Mouse (Mus musculus) embryo, embryonic 10 days (tissue): Measurements from ENCODE around the gene Slc35e4.
"Not testable (repeated sequence)": the region's sequence is repeated elsewhere in the genome, so short reads cannot be mapped to it uniquely, and the experiment has no call there.

Source experiments
- DNase-seq: peaks from one replicate; pipeline ENCODE4 v3.0.0-alpha.2; 2015; ENCODE audit warnings: low spot score

The Slc35e4 gene

DNA sequence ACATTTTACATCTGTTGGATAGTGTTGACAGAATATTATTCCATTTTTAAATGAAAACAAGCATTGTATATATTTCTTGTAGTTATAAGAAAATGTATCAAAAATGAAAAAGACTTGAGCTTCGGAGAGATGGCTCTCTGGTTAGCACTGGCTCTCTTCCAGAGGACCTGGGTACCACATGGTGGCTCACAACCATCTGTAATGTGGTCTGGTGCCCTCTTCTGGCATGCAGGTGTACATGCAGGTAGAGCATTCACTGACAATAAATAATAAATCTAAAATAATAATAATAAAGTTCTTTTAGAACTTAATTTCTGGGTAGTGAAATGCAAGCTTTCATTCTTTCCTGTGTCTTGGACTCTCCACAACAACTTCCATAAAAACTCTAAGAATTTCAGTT, 4.3 kb upstream of the Slc35e4 start:
- DNase-seq = peak; percentile 32

DNA sequence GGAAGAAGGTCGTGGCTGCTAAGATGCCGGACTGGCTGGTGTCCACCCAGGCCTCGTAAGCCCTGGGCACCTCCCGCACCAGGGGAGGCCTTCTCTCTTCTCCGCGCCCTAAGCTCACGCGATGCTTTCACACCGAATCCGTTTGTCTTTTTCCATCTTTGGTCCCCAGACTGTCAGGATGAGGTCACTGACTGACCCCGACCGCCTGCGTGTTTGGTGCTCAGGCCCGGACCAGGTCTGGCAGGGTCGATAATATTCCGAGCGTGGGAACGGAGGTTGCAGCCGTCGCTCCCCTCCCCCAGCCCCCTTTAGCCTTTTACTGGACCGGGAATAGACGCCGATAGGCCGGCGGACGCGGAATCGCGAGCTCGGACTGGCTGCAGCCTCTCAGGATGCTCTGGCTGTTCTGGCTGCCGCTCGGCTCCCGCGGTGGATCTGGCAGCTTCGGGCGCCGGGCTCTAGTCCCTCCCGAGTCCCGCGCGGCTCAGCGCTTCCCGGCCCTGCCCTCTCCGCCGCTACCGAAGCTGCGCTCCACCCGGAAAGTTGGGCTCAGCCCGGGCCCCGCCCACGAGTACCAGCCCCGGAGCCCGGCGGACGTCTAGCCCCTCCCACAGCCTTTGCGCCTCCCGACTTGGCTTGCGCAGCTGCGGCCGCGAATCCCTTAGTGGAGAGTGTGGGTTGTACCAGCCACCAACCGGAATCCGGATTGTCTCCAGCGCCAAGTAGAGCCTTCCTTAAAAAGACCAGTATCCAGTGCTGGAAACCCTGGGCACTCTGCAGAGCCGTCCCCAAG, 952 bp downstream of the Slc35e4 start:
- DNase-seq = peak; percentile 89

DNA sequence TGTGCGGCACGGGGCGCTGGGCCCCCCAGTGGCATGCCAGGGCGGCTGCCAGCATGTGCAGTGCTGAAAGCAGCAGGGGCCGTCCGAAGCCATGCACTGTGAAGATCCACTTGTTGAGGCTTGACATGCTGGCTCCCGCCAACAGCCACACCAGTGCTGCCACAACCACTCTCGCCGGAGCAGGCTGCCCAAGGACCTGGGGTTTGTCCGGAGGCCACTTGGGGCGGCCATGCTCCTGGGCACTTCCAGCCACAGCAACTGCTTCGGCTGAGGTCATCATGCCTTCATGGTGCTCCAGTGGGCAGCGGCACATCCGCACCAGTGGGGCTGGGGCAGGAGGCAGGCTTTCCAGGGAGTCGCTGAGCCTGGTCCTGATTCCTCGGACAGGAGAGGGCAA, 1.6 kb downstream of the Slc35e4 start:
- DNase-seq = peak; percentile 30

DNA sequence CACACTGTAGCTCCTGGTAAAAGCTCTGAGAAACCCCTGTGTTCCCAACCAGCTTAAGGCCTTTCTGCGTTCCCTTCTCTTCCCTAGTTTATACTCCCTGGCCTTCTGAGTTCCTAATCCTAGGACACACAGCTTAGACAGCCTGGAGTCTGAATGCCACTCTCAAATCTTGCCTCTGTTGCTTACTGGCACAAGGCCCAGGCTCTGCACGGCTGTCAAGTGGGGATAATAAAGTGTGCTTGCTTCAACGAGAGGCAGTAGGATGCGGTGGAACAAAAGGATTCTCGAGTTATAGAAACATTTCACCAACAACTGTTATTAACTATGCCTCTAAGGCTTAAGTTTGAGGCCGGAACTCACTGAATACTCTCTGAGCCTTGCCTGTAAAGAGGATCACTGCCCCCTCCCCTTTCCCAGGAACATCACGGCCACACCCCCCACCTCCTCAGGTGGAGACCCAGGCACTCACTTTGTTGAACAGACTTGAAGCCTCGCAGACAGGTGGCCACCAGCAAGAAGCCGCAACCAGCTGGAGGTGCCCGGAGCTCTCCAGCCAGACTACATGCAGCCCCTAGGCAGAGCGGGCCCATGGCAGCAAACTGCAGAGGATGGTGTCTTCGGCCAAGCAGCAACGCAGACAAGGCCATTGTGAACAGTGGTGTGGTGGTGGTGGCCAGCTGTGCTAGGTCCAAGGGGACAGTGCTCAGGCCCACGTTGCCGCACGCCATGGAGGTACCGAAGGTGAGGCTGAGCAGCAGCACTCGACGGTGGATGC, 2.2 kb downstream of the Slc35e4 start:
- DNase-seq = no peak

DNA sequence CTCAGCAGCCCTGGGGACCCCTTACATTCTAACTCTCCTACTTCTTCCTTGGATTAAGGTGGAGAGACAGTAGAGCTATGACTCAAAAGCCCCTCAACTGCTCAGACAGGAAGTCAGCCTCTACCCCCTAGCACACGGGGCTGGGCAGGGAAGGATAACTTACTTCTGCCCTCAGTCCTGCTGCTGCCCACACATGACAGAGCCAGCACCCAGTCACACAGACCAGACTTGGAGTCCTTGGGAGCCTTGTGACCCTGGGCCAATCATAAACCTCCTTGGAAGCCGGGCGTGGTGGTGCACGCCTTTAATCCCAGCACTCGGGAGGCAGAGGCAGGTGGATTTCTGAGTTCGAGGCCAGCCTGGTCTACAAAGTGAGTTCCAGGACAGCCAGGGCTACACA, 3.0 kb downstream of the Slc35e4 start:
- DNase-seq = not testable (repeated sequence)

DNA sequence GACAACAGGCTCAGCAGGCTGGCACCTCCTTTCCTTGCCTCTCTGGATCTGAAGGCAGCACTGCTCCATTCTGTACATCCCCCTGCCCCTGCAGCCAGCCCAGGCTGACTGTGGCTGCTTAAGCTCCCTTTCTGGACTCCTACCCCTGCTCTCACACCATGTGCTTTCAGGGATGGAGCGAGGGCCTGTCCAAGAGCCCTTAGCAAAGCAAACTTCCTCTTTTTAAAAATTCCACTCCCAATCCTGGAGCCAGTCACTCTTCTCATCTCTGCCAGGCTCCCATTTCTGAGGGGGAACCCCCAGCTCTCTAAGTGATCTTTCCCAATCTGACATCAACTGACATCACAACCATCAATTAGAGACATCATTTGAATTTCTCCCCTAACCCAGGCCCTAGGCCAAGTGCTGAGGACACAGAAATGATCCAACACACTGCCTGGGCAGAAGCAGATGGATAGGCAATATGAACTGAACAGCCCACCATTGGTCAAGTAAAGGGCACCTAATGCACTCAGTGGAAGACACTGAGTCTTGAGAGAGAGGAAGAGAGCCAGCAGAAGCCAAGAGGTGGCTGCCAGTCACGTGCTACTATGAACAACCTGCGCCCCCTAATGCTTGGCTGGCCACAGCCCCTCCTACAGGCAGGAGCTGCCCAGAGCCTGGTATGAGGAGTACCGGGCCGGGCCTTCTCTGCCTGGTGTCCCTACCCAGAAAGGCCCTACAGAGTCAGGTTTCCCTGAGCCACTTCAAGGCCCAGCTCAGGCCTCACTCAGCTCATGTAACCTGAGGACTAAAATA, 3.8 kb downstream of the Slc35e4 start:
- DNase-seq = no peak

DNA sequence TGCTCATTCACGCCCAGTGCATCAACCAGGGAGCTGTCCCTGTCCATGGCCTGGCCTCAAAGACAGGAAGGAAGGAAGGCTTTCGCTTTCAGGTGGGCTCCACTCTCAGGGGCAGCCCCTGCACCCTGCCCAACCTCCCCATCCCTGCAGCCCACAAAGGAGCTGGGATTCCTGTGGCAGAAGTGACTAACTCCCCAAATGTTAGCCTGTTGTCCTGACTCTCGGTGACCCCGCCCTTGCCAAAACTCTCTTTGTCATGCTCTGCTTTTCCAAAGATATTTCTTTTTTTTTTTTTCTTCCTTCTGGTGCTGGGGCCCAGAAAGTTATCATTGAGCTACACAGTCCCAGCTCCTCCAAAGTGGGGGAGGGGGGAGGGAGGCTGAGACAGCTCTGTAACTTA, 5.2 kb downstream of the Slc35e4 start:
- DNase-seq = no peak

DNA sequence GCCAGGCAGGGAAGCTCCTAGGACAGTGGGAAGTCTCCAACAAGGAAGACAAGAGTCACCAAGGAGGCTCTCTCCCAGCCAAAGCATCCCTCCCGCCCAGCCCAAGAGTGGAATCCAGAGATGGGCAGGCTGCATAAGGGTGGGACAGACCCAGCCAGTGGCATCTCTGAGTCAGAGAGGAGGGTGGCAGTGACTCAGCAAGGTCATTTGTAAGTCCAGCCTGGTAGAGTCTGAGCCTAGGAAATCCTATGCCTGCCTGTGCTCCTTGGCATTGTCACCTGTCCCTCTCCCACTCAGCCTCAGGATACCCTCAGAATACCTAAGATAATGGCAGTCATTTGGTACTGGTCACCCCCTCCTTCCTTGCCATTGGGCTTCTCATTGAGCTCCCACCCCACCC, 9.0 kb downstream of the Slc35e4 start:
- DNase-seq = no peak

DNA sequence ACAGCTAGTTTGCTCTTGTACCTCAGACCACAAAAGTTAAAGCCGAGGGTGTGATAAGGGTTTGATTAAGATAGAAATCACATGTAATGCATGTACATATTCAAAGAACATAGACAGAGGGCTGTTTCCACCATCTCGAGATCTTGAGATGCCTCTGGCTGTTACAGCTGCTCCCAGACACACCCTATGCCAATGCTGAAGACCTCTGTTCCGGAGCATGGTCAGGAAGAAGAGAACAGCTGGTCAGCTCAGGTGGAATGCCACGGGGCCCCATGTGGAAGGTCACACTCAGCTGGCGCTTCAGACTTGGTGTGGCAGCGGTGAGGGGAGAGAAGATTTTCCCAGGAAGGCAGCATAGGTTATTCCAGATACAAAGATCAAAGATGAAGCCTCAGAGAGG, 9.8 kb downstream of the Slc35e4 start:
- DNase-seq = no peak

DNA sequence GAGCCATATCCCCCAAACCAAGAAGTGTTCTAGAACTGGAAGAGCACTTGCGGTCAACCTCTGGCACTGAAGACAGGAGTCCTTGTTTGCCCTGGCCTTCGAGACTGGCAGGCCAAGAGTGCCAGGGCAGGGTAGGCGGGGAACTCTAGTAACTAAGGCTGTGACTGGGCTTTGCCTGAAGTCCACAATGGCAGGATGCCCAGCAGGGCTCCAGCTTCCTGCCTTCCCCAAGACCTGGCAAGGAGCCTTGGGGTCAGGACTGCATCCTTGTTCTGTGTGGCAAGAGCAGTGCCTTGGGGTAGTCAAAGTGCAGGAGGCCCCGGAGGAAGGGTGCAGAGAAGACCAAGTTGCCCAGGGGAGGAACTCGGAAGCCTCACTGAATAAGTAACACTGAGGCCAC, 11.4 kb downstream of the Slc35e4 start:
- DNase-seq = no peak

DNA sequence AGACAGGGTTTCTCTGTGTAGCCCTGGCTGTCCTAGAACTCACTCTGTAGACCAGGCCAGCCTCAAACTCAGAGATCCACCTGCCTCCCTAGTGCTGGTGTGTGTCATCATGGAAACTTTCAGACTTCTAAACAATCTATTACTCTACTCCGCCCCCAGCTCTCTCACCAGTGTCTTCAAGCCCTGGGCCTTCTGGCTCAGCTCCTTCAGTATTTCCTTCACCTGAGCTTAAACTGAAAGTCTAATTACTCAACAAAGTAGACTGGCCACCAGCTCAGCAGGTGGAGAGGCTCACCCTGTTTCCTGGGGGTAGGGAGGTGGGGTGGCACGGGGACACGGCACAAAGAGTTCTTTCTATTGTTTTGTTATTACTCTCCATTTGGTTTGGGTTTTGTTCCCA, 11.9 kb downstream of the Slc35e4 start:
- no peak for DNase-seq

DNA sequence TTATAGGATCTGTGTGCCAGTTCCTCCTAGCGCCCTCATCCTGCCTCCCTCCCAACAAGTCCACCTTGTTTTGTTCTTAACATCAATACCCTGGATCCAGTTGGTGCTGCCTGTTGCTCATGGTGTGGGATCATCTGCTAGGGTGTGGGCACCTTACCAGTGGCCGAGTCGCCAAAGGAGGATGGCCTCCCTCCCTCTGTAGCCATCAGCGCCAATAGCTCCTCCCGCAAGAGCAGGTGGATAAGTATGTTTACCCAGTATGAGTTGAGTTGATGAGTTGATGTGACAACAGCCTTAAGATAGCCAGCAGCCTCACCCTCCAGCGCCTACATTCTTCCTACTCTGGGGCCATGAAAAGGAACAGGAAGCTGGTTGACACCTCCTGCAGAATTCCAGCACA, 14.2 kb downstream of the Slc35e4 start:
- DNase-seq = no peak

DNA sequence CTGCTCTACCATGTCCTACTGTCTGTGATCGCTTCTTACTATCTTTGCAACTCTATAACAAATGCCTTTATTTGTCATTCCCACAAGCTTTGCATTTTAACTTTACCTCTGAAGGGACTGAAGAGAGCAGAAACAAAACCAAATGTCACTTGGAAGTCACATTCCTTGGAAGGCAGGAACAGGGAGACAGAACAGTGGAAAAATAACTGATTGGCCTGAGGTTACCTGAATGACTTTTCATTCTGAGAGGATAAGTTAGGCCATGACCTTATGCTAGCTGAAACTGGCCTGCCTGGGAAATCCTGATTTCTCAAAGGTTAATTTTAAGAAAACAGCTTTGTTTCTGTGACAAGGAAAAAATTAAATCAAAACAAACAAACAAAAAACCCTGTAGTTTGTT, 18.5 kb downstream of the Slc35e4 start:
- DNase-seq = no peak

DNA sequence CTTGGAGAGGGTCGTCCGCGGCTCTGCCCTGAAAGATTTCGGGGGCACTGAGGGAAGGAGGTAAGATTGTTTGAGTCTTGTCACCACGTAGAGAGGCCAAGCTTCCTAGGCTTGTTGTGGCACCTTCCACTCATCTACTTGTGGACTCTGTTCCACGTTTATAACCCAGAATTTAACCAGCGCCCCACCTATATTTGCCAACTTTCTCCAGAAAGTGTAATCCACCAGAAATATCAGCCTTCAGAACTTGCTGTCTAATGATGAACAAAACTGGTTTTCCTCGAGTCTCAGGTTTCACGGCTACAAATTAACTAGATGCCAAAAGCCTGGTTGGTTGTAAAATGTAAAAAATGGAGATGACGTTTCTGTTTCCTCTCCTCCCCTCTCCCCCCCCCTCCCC, 19.0 kb downstream of the Slc35e4 start:
- no peak for DNase-seq

DNA sequence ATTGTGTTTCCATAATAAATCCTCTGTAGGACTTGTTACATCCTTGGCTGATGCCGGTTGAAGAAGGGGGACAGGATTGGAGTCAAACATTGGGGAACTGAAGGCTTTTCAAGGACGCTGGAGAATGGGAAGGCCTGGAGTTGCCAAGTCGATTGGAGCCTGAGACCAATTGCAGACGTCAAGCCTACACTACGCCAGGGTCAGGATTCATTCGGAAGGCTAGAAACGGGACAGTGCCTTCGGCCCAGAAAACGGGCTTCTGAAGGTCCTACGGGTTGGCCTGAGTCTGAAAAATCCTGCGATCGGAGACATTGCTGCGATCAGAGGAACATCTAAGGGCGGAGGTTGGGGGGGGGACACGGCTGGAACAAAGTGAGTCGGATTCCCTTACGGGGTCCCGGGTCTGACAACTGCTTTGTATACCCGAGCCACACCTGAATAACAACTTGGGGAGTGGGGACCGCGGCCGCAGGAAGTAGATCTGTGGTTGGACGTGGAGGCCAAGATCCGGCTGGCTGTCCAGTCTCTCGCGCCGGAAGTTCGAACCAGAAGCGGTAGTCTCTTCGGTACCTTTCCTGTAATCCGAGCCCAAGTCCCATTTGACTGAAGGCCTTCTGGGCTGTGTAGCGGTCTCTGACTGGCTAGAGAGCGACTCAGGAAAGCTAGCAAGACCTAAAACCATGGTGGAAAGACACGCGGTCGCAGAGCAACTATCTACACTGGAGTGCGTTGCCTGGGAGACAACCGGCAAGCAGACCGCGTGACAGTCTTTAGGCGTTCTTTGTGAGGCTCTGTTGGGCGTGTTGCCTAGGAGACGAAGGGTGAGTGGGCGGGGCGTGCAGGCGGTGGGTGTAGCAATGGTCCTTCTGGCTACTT, 19.8 kb downstream of the Slc35e4 start, which contains the start of the genes 4921536K21Rik and Dusp18:
TSS of gene 4921536K21Rik (minus strand) at position 693 of the 876 bp plus-strand sequence.
TSS of gene Dusp18 (plus strand) at position 835 of the 876 bp plus-strand sequence.
- peak; percentile 98 for DNase-seq

DNA sequence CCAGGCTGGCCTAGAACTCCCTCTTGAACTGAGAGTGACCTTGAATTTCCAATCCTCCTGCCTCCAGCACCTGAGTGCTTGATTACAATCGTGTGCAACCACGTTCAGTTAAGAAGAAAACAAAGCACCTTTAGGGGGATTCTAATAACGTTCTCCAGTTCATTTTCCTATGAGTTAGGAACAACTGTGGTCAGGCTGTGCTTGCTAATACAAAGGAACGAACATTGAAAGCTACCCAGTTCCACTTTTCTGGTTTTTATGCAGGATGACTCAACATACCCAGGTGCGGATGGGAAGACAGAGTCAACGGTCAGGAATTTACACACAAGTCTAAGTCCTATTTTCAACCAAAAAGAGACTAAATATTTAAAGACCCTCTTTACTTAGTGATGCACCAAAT, 20.5 kb downstream of the Slc35e4 start:
- no peak for DNase-seq

DNA sequence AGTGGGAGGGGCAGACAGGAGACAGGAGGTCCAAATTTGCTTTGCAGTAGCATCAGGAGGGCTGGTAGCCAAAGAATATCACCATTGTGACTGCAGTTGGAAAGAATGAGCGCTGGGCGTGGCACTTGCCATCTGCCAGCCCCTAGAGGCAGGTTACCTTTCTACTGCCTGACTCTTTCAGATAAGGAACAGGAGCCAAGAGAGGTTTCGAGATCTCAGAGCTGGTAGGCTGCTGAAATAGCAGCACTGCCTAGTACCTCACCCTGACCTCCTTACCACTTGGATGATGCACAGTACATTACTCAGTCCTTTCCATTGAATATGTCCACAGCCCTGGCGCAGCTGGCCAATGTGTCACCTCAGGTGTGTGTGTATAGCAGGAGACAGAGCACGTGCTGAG, 27.1 kb downstream of the Slc35e4 start:
- DNase-seq = no peak

DNA sequence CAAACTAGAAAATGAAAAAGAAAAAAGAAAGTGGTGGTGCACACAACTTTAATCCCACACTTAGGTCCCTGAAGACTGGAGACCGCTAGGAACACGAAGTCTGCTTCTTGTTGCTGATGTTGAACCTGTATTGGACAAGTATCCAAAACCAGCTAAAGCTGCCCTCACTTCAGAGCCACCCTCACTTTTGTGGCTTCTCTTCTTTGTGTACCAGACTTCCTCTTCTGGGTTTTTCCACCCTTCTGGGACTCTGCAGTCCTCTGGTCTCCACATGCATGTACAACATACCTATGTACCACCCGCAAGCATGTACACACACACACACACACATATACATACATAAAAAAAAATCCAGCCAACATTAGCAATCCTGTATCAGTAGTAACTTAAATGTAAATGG, 30.8 kb downstream of the Slc35e4 start:
- DNase-seq = no peak

DNA sequence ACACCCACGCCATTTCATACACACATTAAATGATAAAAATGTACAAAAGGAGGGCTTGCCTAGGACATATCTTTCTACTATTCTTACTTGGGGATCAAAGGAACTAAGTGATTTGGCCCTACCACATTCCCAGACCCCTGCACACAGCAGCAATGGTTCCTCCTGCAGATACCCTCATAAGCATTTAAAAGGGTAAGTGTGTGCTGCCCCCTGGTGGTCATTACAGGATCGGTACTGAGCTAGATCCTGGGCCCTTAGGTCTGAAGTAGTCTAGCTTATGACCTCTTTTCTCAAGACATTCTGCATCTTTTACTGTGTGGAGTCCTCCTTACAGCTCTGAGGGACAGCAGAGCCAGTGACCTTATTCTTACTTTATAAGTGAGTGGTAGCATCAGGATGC, 34.6 kb downstream of the Slc35e4 start:
- DNase-seq = peak; percentile 89

DNA sequence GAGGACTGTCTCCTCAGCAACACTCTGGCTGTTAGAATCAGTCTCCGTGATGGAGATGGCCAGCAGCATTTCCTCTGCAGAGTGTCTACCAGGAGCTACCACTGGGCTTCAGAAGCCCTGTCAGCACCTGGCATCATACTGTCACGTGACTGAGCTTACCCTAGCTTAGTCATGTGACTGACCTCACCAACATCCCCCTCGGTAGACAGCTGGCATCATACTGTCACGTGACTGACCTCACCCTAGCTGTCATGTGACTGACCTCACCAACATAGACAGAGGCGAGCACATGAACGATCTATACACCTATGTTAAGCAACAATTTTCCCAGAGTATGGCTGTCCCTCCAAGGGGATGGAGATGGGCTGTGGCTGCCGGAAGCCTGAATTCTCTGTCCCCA, 35.8 kb downstream of the Slc35e4 start:
- DNase-seq = no peak

DNA sequence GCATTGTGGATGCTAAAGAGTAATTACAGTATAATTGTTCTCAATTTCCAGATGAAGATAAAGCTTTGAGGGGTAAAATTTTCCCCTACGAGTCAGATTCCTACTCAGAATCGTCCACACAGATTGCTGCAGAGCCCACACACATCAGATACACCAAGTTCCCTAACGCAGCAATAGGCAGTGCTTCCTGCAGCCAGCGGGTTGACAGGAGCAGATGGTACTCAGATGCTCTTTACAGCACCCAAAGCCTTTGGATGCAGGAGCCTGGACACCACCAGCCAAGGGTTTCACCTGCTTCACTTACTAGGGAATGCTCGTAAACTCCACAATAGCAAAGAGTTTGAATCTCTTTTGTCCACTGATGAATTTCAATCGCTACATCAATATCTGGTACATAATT, 38.0 kb downstream of the Slc35e4 start:
- no peak for DNase-seq

DNA sequence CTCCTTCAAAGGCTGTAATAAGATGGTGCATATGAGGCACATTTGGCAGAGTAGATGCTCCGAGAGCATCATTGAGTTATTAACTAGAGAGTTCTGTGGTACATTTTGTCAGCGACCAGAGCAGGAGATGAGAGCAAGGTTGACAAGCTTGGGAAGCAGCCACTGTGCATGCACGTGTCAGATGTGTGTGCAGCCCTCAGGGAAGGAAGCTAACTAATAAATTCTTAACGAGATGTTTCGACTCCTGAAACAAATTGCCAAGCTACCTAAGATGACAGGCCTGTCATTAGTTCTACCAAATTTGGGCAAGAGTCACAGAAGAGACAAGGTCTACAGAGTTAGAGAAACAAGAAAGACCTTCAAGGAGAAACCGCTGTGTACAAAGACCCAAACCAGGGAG, 50.1 kb downstream of the Slc35e4 start:
- peak; percentile 32 for DNase-seq
